Mouse (Mus musculus) spleen, adult 2 months (tissue): ENCODE data around the gene Cox6b2. TPM values are rescaled to one million over a fixed set of nuclear protein-coding genes. Genes with fewer than 3 reads are reported as not detected.
A peak's percentile ranks its signal among the peaks of the same experiment; 100 is the strongest.

Source experiments
- DNase-seq, 2 experiments: peaks; one replicate each; pipeline versions ENCODE4 v3.0.0 to v3.0.0-alpha.2; 2012 to 2021; ENCODE audit warnings: low spot score in 2 of 2, low read depth in 1 of 2
- H3K27ac ChIP-seq: fragments of 200-500 bp; 2 replicates; pipeline ENCODE4 v1.5.1; 2012; ENCODE audit warnings: low read length, inconsistent platforms; ENCODE audit not compliant: insufficient read depth
- H3K27me3 ChIP-seq: fragments of 200-500 bp; 2 replicates; pipeline ENCODE4 v1.6.1; 2012; ENCODE audit warnings: mild to moderate bottlenecking, moderate library complexity, low read length, inconsistent platforms; ENCODE audit not compliant: control insufficient read depth, insufficient read depth
- H3K36me3 ChIP-seq: fragments of 200-500 bp; 2 replicates; pipeline ENCODE4 v1.6.1; 2012; ENCODE audit warnings: mild to moderate bottlenecking, low read length, inconsistent platforms; ENCODE audit not compliant: control insufficient read depth, insufficient read depth
- H3K4me1 ChIP-seq: fragments of 200-500 bp; 2 replicates; pipeline ENCODE4 v1.6.1; 2011; ENCODE audit warnings: inconsistent platforms; ENCODE audit not compliant: control insufficient read depth, insufficient read depth, insufficient read length
- H3K4me3 ChIP-seq: fragments of 200-500 bp; 2 replicates; pipeline ENCODE4 v1.5.1; 2011; ENCODE audit warnings: mild to moderate bottlenecking, inconsistent platforms; ENCODE audit not compliant: insufficient read depth, insufficient read length; ENCODE audit errors: extremely low read depth
- CTCF ChIP-seq: fragments of 200-500 bp; IDR thresholded peaks from 2 replicates; pipeline ENCODE4 v1.5.1; 2011; ENCODE audit warnings: mild to moderate bottlenecking, inconsistent platforms; ENCODE audit not compliant: insufficient read depth, insufficient read length, insufficient replicate concordance; ENCODE audit errors: extremely low read depth
- POLR2A ChIP-seq: fragments of 200-500 bp; IDR thresholded peaks from 2 replicates; pipeline ENCODE4 v1.6.1; 2011; ENCODE audit warnings: low read depth, low read length, inconsistent platforms
- WGBS: fragments of 180-500 bp; shearing (Covaris S2); methylation state at CpG from one replicate; pipeline ENCODE4 v1.1.7; 2018; 5-methylcytosine and 5-hydroxymethylcytosine counted together
- polyA plus RNA-seq: library from polyadenylated mRNA; depleted of rRNA; stranded (reverse); fragments of >200 nt; gene quantifications from 2 replicates; pipeline ENCODE4 v1.2.3, GENCODE M21; 2012

The Cox6b2 gene
- polyA plus RNA-seq, 1 experiment = 14.5 TPM

GRCm38 (mm10) chr7:4764946-4765710, 12.2 kb upstream of the Cox6b2 start:
- Histone ChIP-seq H3K4me1 (no peaks in the 10 kb centered on the region), H3K4me3 (no peak overlapping the region), H3K27me3 (no peaks in the 10 kb centered on the region), H3K27ac (no peak overlapping the region), H3K36me3 (no peaks in the 10 kb centered on the region)
- no peak for TF ChIP-seq CTCF
- no peak for TF ChIP-seq POLR2A
- 49% methylated on average over 4 of the region's 4 CpGs for WGBS
- no peak for DNase-seq

- no peak for TF ChIP-seq CTCF
- no peak for TF ChIP-seq POLR2A
- Histone ChIP-seq H3K36me3 (no peaks in the 10 kb centered on the region), H3K27ac (no peak overlapping the region), H3K4me3 (no peak overlapping the region), H3K4me1 (no peaks in the 10 kb centered on the region; the same call in 1 of the 2 replicates), H3K27me3 (no peaks in the 10 kb centered on the region)
- WGBS = 55% methylated on average over 1 of the region's 1 CpGs
- DNase-seq = no peak
Measured at GRCm38 (mm10) chr7:4759670-4760069, 6.8 kb upstream of the Cox6b2 start.

- Histone ChIP-seq H3K27ac (no peak overlapping the region), H3K4me3 (peak overlapping the region; percentile 45), H3K36me3 (no peaks in the 10 kb centered on the region), H3K4me1 (peaks cover 4% of the 10 kb centered on the region), H3K27me3 (peaks cover 1% of the 10 kb centered on the region; the same call in 1 of the 2 replicates)
- no peak for TF ChIP-seq CTCF
- TF ChIP-seq POLR2A = no peak
- DNase-seq = no peak
- 5% methylated on average over 30 of the region's 30 CpGs for WGBS
Measured at GRCm38 (mm10) chr7:4751971-4752820, 698 bp downstream of the Cox6b2 start.

DNA sequence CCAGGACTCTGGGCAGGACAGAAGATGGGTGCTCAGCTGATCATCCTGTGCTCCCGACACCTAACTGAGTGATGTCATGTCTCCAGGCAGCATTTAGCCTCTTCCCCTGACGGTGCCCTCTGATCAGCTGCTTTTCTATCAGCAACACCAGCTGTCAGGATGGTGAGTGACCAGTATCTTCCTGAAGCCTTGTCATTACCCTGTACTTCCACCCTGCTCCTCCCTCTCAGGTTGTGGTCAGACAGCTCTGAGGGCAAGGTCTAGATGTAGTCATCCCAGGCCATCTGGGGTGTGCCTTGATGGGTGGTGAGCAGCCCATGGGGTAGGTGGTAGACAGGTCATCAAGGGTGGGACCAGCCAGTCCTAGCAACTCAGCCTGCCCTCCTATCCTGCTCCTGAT, 3.7 kb downstream of the Cox6b2 start:
- no peak overlapping the region for H3K4me3 ChIP-seq
- H3K36me3 ChIP-seq = peaks cover 7% of the 10 kb centered on the region
- WGBS = 89% methylated on average over 2 of the region's 2 CpGs
- peaks cover 4% of the 10 kb centered on the region; the same call in 1 of the 2 replicates for H3K4me1 ChIP-seq
- no peak for DNase-seq
- H3K27me3 ChIP-seq = peaks cover 1% of the 10 kb centered on the region; the same call in 1 of the 2 replicates
- no peak overlapping the region for H3K27ac ChIP-seq
- no peak for TF ChIP-seq POLR2A
- TF ChIP-seq CTCF = no peak

DNA sequence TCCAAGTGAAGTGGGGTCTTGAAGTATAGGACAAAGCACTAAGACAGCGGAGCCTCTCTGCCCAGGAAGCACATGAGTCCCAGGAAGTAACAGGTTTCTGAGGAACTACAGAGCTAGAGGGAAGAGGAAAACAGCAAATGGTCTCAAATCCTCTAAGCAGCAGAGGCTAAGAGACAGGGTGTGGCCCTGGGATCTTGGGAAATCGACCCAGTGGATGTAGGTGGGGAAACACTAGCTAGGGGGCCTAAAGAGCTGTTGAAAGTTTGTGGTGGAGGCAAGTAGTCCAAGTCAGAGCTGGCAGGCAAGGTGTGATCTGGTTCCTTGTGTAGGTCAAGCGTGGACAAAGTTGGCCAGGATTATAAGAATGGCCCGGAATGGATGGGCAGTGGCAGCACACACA, 4.6 kb downstream of the Cox6b2 start:
- no peak for DNase-seq
- WGBS = 76% methylated on average over 4 of the region's 4 CpGs
- Histone ChIP-seq H3K36me3 (peaks cover 7% of the 10 kb centered on the region), H3K4me1 (peaks cover 4% of the 10 kb centered on the region; the same call in 1 of the 2 replicates), H3K27me3 (peaks cover 1% of the 10 kb centered on the region; the same call in 1 of the 2 replicates), H3K27ac (0 out of 2 replicates have a peak overlapping the region, but pooled peaks have one; percentile 5), H3K4me3 (no peak overlapping the region)
- TF ChIP-seq POLR2A = no peak
- TF ChIP-seq CTCF = no peak

- DNase-seq = no peak
- Histone ChIP-seq H3K27ac (0 out of 2 replicates have a peak overlapping the region, but pooled peaks have one; percentile 11), H3K27me3 (peaks cover 1% of the 10 kb centered on the region; the same call in 1 of the 2 replicates), H3K4me3 (no peak overlapping the region), H3K4me1 (peaks cover 4% of the 10 kb centered on the region; the same call in 1 of the 2 replicates), H3K36me3 (peaks cover 7% of the 10 kb centered on the region)
- TF ChIP-seq CTCF = no peak
- TF ChIP-seq POLR2A = no peak
- 82% methylated on average over 9 of the region's 9 CpGs for WGBS
Measured at GRCm38 (mm10) chr7:4747156-4747899, 5.6 kb downstream of the Cox6b2 start.
